Mouse (Mus musculus) ZHBTc4 (cell line): ENCODE measurements around the gene Gm49383.
"Not testable (repeated sequence)": the region's sequence is repeated elsewhere in the genome, so short reads cannot be mapped to it uniquely, and the experiment has no call there.

Source experiments
- DNase-seq: peaks from one replicate; pipeline ENCODE4 v3.0.0-alpha.2; 2011; ENCODE audit warnings: low read depth, low spot score

Gene Gm49383

DNA sequence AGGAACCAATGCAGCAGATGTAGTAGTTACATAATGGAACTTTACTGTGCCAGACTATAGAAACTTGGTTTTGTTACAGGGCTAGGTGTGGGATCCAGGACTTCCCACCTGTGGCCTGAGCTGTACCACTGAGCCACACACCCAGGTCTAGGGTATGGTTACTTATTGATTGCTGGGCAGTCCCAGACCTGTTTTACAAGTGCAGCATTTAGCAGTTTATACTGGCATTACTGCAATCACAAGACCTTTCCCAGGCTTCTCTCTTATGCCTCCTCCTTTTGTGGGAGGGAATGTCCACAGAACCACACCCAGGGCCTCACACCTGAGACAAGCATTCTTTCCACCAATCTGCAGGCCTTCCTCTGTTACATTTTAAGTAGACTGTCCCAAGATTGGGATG, 2.1 kb upstream of the Gm49383 start:
- no peak for DNase-seq

DNA sequence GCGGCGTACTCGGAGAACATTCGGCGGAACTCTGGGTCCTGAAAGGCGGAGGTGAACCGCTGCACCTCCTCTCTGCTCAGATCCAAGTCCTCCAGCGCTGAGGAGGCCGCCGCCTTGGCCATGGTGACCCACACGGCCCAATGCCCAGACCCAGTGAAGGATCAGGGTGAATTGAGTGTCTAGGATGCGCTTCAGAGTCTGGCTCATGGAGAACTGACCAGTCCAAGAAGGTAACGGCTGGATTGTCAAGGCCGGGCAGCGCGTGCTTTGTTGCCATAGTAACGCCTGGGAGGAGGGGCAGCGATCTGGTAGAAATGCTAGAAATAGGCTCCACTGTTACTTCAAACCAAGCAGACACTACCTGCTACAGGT, 1.2 kb upstream of the Gm49383 start, which contains the start of gene Dnaaf2:
Gene Dnaaf2 (minus strand): TSS at position 266 of the 372 bp plus-strand sequence.
- peak; percentile 71 for DNase-seq

DNA sequence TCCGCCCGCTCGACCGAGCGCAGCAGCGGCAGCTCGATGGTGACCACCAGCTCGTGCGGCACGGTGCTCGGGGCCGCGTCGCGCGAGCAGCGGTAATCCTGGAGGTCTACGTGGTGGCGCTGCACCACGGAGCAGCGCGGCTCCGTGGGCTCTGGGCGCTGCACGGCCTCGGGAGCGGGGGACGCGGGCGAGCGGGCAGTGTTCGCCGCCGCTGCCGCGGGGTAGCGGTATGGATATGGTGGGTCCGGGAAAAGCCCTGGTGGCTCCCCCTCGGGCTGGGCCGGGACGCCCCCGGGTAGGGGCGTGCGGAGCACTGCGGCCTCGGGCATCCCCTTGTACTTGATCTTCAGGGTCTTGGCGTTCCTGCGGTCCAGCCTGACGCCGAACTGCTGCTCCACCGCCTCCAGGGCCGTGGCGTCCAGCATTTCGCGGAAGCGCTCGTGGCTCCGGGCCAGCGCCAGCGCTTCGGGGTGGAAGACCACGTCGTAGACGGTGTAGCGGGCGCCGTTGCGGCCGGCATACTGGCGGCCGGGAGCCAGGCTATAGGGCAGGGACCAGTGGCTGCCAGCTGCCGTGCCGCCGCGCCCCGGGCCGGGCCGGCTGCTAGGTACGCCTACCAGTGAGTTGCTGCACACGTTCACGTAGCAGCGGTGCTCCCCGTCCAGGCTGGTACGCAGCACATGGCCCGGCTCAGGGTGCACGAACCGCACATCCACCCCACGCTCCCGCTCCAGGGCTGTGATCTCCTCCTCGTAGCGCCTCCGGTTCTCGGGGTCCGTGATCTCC, 667 bp upstream of the Gm49383 start:
- DNase-seq: peak; percentile 81

DNA sequence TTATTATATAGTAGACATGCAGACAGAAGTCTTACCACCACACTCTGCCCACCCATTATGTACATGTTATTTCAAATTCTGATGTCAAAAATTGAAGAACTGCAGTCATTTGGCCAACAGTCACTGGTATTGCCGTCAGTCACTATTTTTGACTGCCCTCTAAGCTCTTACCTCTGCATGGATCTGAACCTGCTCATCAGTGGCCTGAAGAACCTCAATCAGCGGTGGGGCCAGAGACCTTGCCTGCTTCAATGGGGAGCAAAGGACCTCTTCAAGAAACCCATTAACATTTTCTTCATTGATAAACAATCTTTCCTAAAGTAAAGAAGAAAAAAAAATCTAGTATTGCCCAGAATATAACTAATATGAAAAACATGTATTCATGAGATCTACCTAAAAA, 4.3 kb downstream of the Gm49383 start:
- DNase-seq: no peak

DNA sequence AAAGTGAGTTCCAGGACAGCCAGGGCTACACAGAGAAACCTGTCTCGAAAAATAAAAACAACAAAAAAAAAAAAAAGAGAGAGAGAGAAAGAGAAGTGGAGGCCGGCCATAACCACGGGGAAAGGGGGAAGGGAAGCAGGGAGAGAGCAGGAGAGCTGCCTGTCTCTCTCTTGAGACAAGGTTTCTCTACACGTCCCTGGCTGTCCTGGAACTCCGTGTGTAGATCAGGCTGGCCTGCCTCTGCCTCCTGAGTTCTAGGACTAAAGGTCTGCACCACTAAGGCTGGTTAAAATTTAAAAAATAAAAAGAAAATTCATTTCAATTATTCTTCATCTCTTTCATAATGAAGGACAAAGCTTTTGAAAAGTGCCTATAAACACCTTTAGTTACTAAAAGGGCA, 5.5 kb downstream of the Gm49383 start:
- no peak for DNase-seq

DNA sequence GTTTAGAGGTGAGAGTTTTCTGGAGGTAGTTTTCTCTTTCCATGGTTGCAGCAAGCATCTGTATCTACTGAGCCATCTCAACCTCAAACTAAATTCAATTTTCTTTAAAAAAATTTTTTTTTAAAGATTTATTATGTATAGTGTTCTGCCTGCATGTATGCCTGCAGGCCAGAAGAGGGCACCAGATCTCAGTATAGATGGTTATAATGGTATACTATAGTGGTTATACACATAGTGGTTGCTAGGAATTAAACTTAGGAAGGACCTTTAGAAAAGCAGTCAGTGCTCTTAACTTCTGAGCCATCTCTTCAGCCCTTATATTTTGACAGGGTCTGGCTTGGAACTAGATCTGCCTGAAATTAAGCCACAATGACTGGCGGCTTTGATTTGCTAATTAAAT, 6.4 kb downstream of the Gm49383 start:
- DNase-seq: no peak

DNA sequence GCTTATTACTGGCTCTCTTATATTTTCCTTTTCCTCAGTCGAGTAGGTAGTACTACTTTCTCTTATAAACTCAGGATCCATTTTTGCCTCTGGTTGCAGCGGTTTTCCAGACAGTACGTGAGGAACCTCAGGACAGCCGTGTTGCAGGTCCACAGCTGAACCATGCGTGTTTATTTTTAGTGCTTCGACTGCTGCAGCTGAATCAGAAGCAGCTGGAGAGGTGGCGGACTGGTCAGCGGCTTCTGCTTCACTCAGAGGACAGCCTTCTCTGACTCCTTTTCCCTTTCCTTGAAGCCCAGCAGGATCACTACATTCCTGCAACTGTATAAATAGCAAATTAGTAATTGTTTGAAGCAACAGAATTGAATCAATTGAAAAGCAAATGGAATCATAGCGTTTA, 6.8 kb downstream of the Gm49383 start:
- DNase-seq: no peak

DNA sequence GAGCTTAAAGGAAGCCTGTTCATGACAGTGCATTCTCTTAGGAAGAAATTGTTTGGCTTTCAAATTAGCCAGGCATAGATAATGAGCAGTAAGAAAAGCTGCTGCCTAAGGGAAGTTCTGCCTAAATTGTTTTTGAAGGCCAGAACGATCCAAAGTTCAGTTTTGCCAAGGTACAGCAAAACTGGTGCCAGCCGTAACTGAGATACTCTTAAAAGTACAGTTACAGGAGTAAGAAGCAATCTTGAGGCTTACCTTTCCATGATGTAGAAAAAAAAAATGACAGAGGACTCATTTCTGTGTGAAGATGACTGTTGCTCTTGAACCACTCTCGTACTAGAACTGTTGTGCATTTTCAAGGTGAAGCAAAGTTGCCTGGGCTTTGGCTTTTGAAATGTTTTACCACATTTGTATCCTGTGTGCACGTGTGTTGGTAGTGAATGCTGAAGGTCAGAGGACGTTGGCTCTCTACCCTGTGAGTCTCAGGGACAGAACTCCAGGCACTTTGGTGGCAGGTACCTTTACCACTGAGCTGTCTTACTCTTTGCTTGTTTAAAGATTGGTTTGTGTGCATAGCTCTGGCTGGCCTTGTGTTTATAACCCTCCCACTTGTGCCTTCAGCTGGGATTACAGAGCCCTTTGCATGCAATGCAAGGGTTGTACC, 10.0 kb downstream of the Gm49383 start:
- no peak for DNase-seq

DNA sequence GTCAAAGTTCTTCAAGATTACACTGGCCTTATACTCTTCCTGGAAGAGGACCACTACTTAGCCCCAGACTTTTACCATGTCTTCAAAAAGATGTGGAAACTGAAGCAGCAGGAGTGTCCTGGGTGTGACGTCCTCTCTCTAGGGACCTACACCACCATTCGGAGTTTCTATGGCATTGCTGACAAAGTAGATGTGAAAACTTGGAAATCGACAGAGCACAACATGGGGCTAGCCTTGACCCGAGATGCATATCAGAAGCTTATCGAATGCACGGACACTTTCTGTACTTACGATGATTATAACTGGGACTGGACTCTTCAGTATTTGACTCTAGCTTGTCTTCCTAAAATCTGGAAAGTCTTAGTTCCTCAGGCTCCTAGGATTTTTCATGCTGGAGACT, 11.5 kb downstream of the Gm49383 start:
- no peak for DNase-seq

DNA sequence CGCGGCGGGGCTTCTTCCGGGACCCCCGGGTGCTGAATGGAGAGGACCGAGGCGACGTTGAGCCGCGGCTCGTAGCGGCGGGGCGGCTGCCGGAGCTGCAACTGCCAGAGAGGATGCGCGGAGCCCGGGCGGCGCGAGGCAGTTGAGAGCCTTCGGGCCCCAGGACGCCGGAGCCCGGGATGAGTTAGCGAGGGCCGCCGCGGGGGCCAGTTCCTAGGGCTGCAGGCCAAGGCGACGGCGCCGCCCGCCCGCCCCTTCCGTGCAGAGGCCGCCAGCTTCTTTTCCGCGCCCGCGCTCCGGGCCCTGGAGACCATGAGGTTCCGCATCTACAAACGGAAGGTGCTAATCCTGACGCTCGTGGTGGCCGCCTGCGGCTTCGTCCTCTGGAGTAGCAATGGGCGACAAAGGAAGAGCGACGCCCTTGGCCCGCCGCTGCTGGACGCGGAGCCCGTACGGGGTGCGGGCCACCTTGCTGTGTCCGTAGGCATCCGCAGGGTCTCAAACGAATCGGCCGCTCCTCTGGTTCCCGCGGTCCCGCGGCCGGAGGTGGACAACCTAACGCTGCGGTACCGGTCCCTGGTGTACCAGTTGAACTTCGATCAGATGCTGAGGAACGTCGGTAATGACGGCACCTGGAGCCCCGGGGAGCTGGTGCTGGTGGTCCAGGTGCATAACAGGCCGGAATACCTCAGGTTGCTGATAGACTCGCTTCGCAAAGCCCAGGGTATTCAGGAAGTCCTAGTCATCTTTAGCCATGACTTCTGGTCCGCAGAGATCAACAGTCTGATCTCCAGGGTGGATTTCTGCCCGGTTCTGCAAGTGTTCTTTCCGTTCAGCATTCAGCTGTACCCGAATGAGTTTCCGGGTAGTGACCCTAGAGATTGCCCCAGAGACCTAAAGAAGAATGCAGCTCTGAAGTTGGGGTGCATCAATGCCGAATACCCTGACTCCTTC, 12.3 kb downstream of the Gm49383 start:
- no peak for DNase-seq

DNA sequence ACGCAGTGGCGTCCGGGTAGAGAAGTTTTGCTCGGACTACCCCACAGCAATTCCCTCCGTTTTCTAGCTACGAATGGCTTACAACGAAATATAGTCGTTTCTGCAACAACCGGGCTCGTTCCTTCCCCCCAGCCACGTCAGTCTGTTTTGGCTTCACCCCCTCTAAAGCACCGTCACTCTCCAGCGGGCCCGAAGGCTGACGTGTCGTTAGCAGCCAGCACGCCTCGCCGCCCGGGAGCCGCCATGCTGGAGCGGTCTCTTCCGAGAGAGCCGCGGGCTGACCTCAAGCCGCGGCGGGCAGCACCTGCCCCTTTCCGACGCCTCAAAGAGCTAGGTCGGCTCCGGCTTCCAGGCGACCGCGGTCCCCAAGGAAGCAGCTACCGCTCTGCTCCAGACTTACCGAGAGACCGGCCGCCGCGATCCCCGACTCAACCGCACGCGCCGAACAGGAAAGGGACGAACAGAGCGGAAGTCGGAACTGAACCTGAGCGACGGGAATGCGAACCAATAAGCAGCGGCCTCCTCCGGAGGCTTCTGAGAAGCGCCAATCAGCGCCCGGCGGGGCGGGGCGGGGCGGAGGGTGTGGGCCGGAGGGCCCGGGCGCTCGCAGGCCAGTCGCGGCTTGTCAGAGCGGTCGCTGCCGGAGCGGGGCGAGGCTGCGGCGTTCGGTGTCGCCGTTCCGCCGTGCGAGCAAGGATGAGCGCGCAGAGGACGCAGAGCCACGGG, 13.2 kb downstream of the Gm49383 start, which contains the start of the genes Rpl36al and Mgat2:
Gene Rpl36al (minus strand): TSS at position 501 of the 726 bp plus-strand sequence.
Gene Mgat2 (plus strand): TSS at position 575 of the 726 bp plus-strand sequence.
- peak; percentile 99 for DNase-seq

DNA sequence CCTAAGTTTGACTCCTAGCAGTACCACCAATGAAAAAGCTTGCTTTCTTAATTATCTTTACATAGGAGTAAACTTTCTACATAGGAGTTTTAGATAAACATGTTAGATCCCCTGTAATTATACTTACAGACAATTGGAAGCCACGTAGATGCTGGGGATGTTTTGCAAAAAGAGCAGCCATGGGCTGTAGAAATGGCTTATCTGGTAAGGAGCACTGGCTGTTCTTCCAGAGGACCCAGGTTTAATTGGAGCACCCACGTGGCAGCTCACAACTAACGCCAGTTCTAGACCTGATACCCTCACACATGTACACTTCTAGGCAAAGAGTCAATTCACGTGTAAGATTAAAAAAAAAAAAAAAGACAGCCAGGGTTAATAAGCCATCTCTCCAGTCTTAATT, 15.1 kb downstream of the Gm49383 start:
- no peak for DNase-seq

DNA sequence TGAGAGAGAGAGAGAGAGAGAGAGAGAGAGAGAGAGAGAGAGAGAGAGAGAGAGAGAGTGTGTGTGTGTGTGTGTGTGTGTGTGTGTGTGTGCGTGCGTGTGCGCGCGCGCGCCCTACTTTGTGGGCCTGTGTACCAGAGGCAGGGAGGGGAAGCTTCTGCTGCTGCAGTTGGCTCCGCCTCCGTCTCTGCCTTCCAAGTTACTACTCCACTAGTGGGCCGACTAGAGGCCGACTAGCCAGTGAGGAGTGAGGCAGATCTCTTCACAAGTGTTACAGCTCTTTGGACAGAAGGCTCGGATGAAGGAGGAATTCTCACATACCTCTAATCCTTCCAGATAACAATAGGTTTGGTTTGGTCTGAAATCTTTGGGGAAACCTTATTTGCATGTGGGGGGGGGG, 17.5 kb downstream of the Gm49383 start:
- peak; percentile 87 for DNase-seq

DNA sequence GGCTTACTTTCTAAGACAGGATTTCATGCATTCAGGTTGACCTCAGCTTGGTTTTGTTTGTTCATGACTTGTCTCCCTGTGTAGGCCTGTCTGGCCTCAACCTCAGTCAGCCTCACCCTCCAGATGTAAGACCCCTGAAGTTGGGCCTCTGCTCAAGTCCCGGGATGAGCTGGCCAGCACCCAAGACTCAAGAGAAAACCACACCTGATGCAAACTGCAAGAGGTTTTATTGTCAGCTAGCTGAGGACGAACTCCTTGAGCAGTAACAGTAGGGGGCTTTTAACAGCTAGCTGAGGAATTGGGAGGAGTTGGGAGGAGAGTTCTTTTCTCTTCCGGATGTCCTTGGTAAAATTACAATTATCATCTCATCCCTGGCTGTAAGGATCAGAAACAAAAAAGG, 19.4 kb downstream of the Gm49383 start:
- peak; percentile 70 for DNase-seq

DNA sequence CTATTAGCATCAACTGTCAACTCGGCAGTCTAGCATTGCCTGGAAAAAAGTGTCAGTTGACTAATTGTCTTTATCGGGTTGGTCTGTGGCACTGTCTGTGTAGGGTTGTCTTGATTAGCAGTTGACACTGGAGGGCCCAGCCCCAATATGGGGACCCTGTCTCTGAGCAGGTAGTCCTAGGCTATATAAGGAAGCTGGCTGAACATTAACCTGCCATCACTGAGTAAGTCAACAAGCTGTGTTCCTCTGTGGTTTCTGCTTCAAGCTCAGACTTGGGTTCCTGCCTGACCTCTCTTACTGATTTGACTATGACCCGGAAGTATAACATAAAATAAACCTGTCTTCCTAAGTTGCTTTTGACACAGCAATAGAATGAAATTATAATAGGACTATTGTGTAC, 20.9 kb downstream of the Gm49383 start:
- DNase-seq: no peak

DNA sequence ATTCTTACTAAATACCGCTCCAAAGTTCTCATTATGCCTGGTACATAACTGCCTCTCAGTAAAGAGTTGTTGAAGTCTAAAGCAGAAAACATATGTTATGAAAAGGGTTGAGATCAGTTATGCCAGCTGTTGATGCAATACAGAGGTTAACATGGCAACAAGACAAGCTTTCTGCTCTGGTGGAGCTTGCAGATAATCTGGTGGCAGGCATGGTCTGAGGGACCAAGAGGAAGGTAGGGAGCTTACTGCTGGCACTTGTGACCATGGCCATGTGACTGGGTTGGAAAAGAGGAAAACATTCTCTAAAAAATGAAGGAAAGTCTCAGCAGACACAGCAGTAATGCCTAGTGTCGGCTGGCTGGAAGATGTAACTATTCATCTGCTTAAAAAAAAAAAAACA, 25.6 kb downstream of the Gm49383 start:
- DNase-seq: no peak

DNA sequence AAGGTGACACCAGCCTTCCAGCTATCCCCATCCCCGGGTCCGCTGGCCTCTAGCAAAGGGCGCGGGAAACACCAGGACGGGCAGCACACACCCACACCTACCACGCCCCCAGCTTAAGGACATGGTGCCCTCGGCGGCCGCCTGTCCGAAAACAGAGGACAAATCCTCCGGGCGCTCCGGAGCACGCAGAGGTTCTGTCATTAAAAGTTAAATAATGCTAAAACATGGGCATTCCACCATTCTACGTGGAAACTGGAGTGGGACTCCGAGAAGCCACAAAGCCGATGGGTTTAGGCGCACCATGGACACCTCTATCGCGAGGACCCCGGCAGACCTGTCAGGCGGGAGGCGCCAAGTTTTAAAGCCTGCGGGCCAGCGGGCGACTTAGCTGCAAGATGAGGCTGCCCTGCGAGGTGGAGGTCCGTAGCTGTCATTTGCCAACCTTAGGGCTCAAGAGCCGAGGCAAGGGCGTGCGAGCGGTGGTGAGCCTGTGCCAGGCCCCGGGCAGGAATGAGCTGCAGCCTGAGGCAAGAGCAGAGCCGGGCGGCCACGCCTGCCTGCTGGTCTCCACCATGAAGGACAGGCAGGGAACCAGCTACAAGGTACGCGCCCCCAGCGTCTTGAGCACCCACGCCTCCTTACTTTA, 28.3 kb downstream of the Gm49383 start, which contains the start of gene Lrr1:
Gene Lrr1 (plus strand): TSS at position 354 of the 646 bp plus-strand sequence.
- peak; percentile 88 for DNase-seq

DNA sequence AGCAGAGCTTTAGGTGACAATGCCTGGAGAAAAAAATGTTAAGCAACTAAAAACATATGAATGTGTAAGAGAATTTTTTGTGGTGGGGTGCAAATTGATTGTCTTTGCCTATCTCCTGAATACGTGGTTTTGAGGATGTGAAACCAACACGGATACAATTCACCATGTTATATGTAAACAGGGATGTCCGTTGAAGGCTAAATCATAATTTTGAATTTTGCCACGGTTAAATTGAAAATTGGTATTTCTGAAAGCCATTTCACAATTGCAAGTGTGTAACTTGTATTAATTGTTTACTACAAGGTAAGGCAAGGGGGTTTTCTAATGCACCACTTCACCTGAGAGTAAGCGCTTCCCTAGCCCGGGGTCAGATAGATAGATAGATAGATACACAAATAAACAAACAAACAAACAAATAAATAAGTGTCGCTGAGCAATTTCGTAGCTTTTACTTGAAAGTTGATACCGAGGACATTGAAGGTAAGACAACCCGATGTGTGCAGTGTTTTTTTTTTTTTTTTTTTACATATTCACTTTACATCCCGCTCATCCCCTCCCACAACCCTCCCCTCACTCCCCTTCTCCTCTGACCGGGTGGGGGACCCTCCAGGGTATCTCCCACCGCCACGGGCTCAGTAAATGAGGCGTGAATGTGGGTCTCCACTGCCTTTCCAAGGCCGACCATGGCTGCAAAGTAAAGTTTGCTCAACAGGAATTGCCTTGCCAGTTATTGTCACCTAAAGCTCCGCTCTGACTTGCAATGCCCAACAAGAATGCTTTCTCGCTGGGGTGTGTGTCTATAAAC, 29.0 kb downstream of the Gm49383 start:
- DNase-seq: no peak

DNA sequence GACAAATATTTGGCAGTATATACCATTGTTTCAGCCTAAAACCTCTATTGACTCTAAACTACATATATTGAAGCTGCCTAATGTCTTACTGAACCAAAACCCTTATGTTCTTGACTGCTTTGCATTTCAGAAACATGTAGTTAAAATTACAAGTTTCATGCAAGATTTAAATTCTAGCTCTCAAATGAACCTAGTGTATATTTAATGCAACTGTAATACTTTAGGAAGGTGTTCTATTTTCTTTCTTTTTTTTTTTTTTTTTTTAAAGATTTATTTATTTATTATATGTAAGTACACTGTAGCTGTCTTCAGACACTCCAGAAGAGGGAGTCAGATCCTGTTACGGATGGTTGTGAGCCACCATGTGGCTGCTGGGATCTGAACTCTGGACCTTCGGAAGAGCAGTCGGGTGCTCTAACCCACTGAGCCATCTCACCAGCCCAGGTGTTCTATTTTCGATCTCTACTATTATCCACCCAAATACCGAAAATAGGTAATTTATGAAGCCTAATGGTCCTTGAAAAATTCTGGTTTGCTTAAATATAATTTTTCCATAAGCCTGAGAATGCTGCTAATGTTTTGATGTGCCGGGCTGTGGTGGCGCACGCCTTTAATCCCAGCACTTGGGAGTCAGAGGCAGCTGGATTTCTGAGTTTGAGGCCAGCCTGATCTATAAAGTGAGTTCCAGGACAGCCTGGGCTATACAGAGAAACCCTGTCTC, 29.9 kb downstream of the Gm49383 start:
- DNase-seq: not testable (repeated sequence)
